Mouse (Mus musculus): Measurements from ENCODE around the gene Ppp1r37. TPM values are rescaled to one million over a fixed set of nuclear protein-coding genes. Genes with fewer than 3 reads are reported as not detected.

Gene Ppp1r37
- polyA plus RNA-seq, 1 experiment from 2014 or later, result 12.9 TPM

- ATAC-seq (ENCODE audit: low FRiP score) (no peak), DNase-seq (ENCODE audit: low spot score) (no peak)
- H3K27ac ChIP-seq, result no peak overlapping the region
- H3K4me1 ChIP-seq (replicated peaks; ENCODE audit: control insufficient read depth, insufficient read depth, low read length), result no peaks in the 10 kb centered on the region
- whole genome bisulfite sequencing, result 91% methylated on average over 10 of the region's 10 CpGs
- H3K4me2 ChIP-seq (replicated peaks), result no peak overlapping the region
- H3K4me3 ChIP-seq (replicated peaks; ENCODE audit: low read length), result no peak overlapping the region
- no peaks in the 10 kb centered on the region for H3K9me3 ChIP-seq (ENCODE audit: control insufficient read depth, low read length)
- H3K36me3 ChIP-seq (replicated peaks; ENCODE audit: control insufficient read depth, insufficient read depth), result peaks cover 85% of the 10 kb centered on the region
- no peak overlapping the region for H3K9ac ChIP-seq
- no peaks in the 10 kb centered on the region for H3K27me3 ChIP-seq (ENCODE audit: control insufficient read depth, insufficient read depth, low read length)
Measured at GRCm38 (mm10) chr7:19593061-19593730, 30.3 kb upstream of the Ppp1r37 start.

DNA sequence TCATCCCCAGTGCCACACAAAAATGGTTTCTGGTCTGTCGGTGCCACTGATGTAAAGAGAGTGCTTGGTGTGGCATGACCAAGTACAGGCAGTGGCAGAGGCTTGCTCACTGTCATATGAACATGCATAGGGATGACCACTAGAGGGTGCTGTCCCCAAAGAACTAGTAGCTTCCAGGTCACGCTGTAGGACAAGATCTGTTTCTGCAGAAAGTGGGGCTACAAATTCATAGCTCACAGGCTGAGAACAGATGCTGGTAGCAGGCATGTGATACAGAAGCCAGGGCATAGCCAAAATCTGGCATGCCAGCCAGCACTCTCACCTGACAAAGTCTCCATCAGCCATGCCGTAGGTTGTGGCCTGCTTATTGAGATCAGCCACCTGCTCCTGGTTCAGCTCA is 27.0 kb upstream of the Ppp1r37 start:
- peak; percentile 81 for DNase-seq (ENCODE audit: low spot score)
- Histone ChIP-seq H3K9ac (no peak overlapping the region), H3K4me2 (replicated peaks) (no peak overlapping the region), H3K4me3 (replicated peaks; ENCODE audit: low read length) (no peak overlapping the region), H3K27me3 (ENCODE audit: control insufficient read depth, insufficient read depth, low read length) (no peaks in the 10 kb centered on the region), H3K9me3 (ENCODE audit: control insufficient read depth, low read length) (no peaks in the 10 kb centered on the region), H3K4me1 (replicated peaks; ENCODE audit: control insufficient read depth, insufficient read depth, low read length) (no peaks in the 10 kb centered on the region), H3K36me3 (replicated peaks; ENCODE audit: control insufficient read depth, insufficient read depth) (peaks cover 98% of the 10 kb centered on the region), H3K27ac (no peak overlapping the region)
- peak; percentile 31; the same call in 1 of the 2 replicates for ATAC-seq (ENCODE audit: low FRiP score)
- 63% methylated on average over 3 of the region's 3 CpGs for WGBS

GRCm38 (mm10) chr7:19589207-19589606 is 26.3 kb upstream of the Ppp1r37 start:
- H3K4me2 ChIP-seq (replicated peaks), result no peak overlapping the region
- no peak overlapping the region for H3K4me3 ChIP-seq (replicated peaks; ENCODE audit: low read length)
- peaks cover 99% of the 10 kb centered on the region for H3K36me3 ChIP-seq (replicated peaks; ENCODE audit: control insufficient read depth, insufficient read depth)
- no peak overlapping the region for H3K9ac ChIP-seq
- ATAC-seq (ENCODE audit: low FRiP score) (no peak), DNase-seq (ENCODE audit: low spot score) (peak; percentile 46)
- WGBS, result 60% methylated on average over 3 of the region's 3 CpGs
- H3K4me1 ChIP-seq (replicated peaks; ENCODE audit: control insufficient read depth, insufficient read depth, low read length), result no peaks in the 10 kb centered on the region
- H3K27me3 ChIP-seq (ENCODE audit: control insufficient read depth, insufficient read depth, low read length), result no peaks in the 10 kb centered on the region
- H3K27ac ChIP-seq, result no peak overlapping the region
- no peaks in the 10 kb centered on the region for H3K9me3 ChIP-seq (ENCODE audit: control insufficient read depth, low read length)

DNA sequence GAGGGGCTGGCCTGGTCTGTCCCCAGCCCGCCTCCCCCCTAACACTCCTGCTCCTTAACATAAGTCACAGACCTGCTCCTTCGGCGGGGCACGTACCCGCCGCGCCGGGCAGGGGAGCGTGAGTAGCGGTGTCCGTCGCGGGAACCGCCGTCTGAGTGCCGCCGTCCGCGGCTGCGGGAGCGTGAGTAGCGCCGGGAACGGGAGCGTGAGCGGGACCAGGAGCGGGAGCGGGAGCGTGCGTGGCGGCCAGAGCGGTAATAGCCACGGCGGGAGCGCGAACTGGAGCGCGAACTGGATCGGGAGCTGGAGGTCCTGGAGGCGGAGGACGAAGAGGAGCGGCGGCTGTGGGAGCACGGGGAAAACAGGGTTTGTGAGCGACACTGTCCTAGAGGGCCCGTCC is 23.4 kb upstream of the Ppp1r37 start:
- H3K36me3 ChIP-seq (replicated peaks; ENCODE audit: control insufficient read depth, insufficient read depth), result peaks cover 99% of the 10 kb centered on the region
- ATAC-seq (ENCODE audit: low FRiP score) (no peak), DNase-seq (ENCODE audit: low spot score) (no peak)
- H3K27me3 ChIP-seq (ENCODE audit: control insufficient read depth, insufficient read depth, low read length), result no peaks in the 10 kb centered on the region
- no peak overlapping the region for H3K4me3 ChIP-seq (replicated peaks; ENCODE audit: low read length)
- no peaks in the 10 kb centered on the region for H3K4me1 ChIP-seq (replicated peaks; ENCODE audit: control insufficient read depth, insufficient read depth, low read length)
- H3K9ac ChIP-seq, result no peak overlapping the region
- no peaks in the 10 kb centered on the region for H3K9me3 ChIP-seq (ENCODE audit: control insufficient read depth, low read length)
- no peak overlapping the region for H3K4me2 ChIP-seq (replicated peaks)
- 74% methylated on average over 46 of the region's 46 CpGs for WGBS
- no peak overlapping the region for H3K27ac ChIP-seq

- Histone ChIP-seq H3K27ac (no peak overlapping the region), H3K27me3 (ENCODE audit: control insufficient read depth, insufficient read depth, low read length) (peaks cover 43% of the 10 kb centered on the region), H3K36me3 (replicated peaks; ENCODE audit: control insufficient read depth, insufficient read depth) (peaks cover 58% of the 10 kb centered on the region), H3K4me2 (replicated peaks) (no peak overlapping the region), H3K4me3 (replicated peaks; ENCODE audit: low read length) (no peak overlapping the region), H3K9me3 (ENCODE audit: control insufficient read depth, low read length) (no peaks in the 10 kb centered on the region), H3K9ac (no peak overlapping the region), H3K4me1 (replicated peaks; ENCODE audit: control insufficient read depth, insufficient read depth, low read length) (peaks cover 8% of the 10 kb centered on the region; the same call in 1 of the 2 replicates)
- ATAC-seq (ENCODE audit: low FRiP score), result no peak
- WGBS, result 87% methylated on average over 8 of the region's 8 CpGs
- no peak for DNase-seq (ENCODE audit: low spot score)
Measured at GRCm38 (mm10) chr7:19580634-19581033, 17.8 kb upstream of the Ppp1r37 start.

DNA sequence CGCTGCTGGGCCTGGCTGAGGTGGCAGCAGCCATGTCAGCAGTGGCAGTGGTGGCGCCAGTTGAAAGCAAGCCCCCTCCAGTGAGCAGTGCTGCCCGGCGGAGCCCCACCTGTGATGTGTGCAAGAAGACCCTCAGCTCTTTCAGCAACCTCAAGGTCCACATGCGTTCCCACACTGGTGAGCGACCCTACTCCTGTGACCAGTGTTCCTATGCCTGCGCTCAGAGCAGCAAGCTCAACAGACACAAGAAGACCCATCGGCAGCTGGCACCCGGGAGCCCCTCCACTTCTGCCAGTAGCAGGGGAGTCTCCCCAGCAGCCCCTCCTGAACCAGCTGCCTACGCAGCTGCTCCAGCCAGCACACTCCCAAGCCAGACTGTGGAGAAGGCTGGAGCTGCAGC is 16.9 kb upstream of the Ppp1r37 start:
- Histone ChIP-seq H3K27me3 (ENCODE audit: control insufficient read depth, insufficient read depth, low read length) (peaks cover 50% of the 10 kb centered on the region), H3K9ac (no peak overlapping the region), H3K36me3 (replicated peaks; ENCODE audit: control insufficient read depth, insufficient read depth) (peaks cover 49% of the 10 kb centered on the region), H3K4me3 (replicated peaks; ENCODE audit: low read length) (no peak overlapping the region), H3K4me2 (replicated peaks) (no peak overlapping the region), H3K4me1 (replicated peaks; ENCODE audit: control insufficient read depth, insufficient read depth, low read length) (peaks cover 8% of the 10 kb centered on the region; the same call in 1 of the 2 replicates), H3K9me3 (ENCODE audit: control insufficient read depth, low read length) (no peaks in the 10 kb centered on the region), H3K27ac (no peak overlapping the region)
- no peak for ATAC-seq (ENCODE audit: low FRiP score)
- 79% methylated on average over 10 of the region's 10 CpGs for WGBS
- no peak for DNase-seq (ENCODE audit: low spot score)

DNA sequence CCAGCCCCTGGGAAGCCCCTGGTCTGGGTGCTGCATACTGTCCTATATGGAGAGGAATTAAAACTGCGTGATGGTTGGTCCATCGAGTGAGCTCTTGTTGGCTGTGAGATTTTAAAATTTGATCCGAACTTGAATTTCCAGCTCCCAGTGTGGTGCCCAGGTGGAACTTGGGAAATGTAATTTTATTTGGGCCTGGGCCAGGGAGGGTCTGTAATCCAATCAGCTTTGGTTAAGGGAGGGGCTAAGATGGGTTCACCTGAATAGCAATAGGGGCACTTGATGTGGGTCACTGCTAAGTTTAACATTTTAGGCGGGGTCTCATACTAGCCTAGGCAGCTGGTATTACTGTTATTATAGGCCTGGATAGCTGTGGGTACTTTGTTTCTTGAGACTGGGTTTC is 15.6 kb upstream of the Ppp1r37 start:
- no peak overlapping the region for H3K27ac ChIP-seq
- H3K4me2 ChIP-seq (replicated peaks), result no peak overlapping the region
- H3K9ac ChIP-seq, result no peak overlapping the region
- peaks cover 36% of the 10 kb centered on the region for H3K36me3 ChIP-seq (replicated peaks; ENCODE audit: control insufficient read depth, insufficient read depth)
- DNase-seq (ENCODE audit: low spot score) (no peak), ATAC-seq (ENCODE audit: low FRiP score) (no peak)
- H3K4me3 ChIP-seq (replicated peaks; ENCODE audit: low read length), result no peak overlapping the region
- WGBS, result 66% methylated on average over 4 of the region's 4 CpGs
- no peaks in the 10 kb centered on the region for H3K9me3 ChIP-seq (ENCODE audit: control insufficient read depth, low read length)
- peaks cover 50% of the 10 kb centered on the region for H3K27me3 ChIP-seq (ENCODE audit: control insufficient read depth, insufficient read depth, low read length)
- H3K4me1 ChIP-seq (replicated peaks; ENCODE audit: control insufficient read depth, insufficient read depth, low read length), result peaks cover 8% of the 10 kb centered on the region

DNA sequence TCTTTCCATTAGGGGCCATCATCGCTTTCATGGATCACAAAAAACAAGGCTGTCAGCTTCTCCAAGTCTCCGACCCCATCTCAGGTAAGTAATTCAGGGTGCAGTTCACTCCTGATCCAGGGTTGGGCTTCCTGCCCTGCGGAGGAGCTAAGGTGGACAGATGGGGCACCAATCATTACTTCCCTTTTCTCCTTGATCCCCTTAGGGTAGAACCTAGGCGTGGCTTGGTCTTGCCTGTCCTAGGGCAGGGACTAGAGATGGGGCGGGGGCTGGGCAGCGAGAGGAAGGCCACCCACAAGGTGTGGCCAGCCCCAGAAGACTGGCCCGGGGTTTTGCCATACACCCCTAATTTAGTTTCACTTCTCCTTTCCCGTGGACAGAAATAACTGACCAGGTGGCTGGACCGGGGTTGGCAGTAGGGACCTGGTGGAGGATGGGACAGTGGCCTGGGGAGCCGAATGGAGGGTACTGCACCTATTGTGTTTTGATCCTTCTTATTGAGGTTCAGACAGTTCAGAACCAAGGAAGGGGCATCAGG is 15.1 kb upstream of the Ppp1r37 start:
- ATAC-seq (ENCODE audit: low FRiP score) (no peak), DNase-seq (ENCODE audit: low spot score) (no peak)
- peaks cover 50% of the 10 kb centered on the region for H3K27me3 ChIP-seq (ENCODE audit: control insufficient read depth, insufficient read depth, low read length)

DNA sequence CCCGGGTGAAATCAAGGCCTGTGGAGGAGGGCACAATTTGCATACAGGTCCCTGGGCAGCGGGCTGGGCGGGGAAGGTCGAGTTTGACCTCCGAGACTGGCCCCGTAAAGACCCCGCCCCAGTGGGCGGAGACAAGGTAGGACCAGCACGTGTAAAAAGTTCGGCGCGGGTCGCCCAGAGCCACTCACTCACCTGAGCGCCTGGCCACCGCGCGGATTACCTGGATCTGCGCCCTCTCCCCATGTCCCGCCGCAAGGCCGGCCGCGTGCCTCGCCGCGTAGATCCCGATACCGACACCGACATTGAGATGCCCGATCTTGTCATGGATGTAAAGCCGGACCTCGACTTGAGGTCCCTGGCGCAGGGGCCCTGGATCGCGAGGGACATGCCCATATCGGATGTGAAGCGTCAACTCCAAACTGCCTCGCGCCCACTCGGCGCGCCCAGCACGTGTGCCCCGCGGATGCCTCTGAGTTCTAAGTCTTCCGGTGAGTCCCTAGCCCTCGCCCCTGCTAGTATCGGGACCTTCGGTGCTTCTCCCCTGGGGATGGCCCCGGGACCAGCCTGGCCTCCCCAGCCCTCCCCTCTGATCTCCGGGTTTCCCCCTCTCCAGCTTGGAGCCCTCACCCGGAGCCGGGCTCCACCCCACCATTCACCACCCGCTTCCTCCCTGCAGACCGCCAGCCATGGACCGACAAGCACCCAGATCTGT is 14.4 kb upstream of the Ppp1r37 start, which contains the start of the genes Zfp296 and Gemin7:
TSS of gene Zfp296 (plus strand) at position 147 of the 712 bp plus-strand sequence.
TSS of gene Gemin7 (minus strand) at position 455 of the 712 bp plus-strand sequence.
- H3K4me3 ChIP-seq (replicated peaks; ENCODE audit: low read length), result peak within 1 kb of the TSS; percentile 20
- no peak within 1 kb of the TSS for H3K27ac ChIP-seq
- H3K9ac ChIP-seq, result peak within 1 kb of the TSS; percentile 18; the same call in 1 of the 2 replicates
- 3% methylated on average over 53 of the region's 56 CpGs for WGBS
- H3K9me3 ChIP-seq (ENCODE audit: control insufficient read depth, low read length), result no peaks in the 10 kb centered on the region
- ATAC-seq (ENCODE audit: low FRiP score) (no peak), DNase-seq (ENCODE audit: low spot score) (no peak)
- H3K4me1 ChIP-seq (replicated peaks; ENCODE audit: control insufficient read depth, insufficient read depth, low read length), result peaks cover 13% of the 10 kb centered on the region
- H3K27me3 ChIP-seq (ENCODE audit: control insufficient read depth, insufficient read depth, low read length), result peaks cover 50% of the 10 kb centered on the region
- H3K4me2 ChIP-seq (replicated peaks), result peak within 1 kb of the TSS; percentile 45
- peaks cover 26% of the 10 kb centered on the region for H3K36me3 ChIP-seq (replicated peaks; ENCODE audit: control insufficient read depth, insufficient read depth)

More for the DNA sequence above, 15.1 kb upstream of the Ppp1r37 start:
- 27% methylated on average over 10 of the region's 10 CpGs for WGBS
- peaks cover 8% of the 10 kb centered on the region for H3K4me1 ChIP-seq (replicated peaks; ENCODE audit: control insufficient read depth, insufficient read depth, low read length)
- H3K36me3 ChIP-seq (replicated peaks; ENCODE audit: control insufficient read depth, insufficient read depth), result peaks cover 32% of the 10 kb centered on the region
- peak overlapping the region; percentile 20 for H3K4me3 ChIP-seq (replicated peaks; ENCODE audit: low read length)
- no peaks in the 10 kb centered on the region for H3K9me3 ChIP-seq (ENCODE audit: control insufficient read depth, low read length)
- peak overlapping the region; percentile 18; the same call in 1 of the 2 replicates for H3K9ac ChIP-seq
- peak overlapping the region; percentile 45 for H3K4me2 ChIP-seq (replicated peaks)
- no peak overlapping the region for H3K27ac ChIP-seq
